Mouse (Mus musculus) G1E (cell line): ENCODE measurements around the gene Mxra7.

Experiments
- CTCF ChIP-seq: IDR thresholded peaks from 2 replicates; pipeline ENCODE4 v1.5.1; 2012; ENCODE audit warnings: low read depth, low read length, inconsistent platforms, mixed read lengths
- GATA1 ChIP-seq: IDR thresholded peaks from 2 replicates; pipeline ENCODE4 v1.6.1; 2012; ENCODE audit warnings: borderline replicate concordance, low read length, inconsistent platforms, mixed read lengths
- POLR2AphosphoS5 ChIP-seq: IDR thresholded peaks from 2 replicates; pipeline ENCODE4 v1.6.1; 2012; ENCODE audit warnings: low read depth, low read length, inconsistent platforms; ENCODE audit not compliant: insufficient replicate concordance

GRCm38 (mm10) chr11:116807526-116807925 is 20.3 kb downstream of the Mxra7 start:
- TF ChIP-seq CTCF (no peak), POLR2AphosphoS5 (no peak), GATA1 (no peak)
